Mouse (Mus musculus): Measurements from ENCODE around the gene Amot.
A peak's percentile ranks its signal among the peaks of the same experiment; 100 is the strongest.

The Amot gene

DNA sequence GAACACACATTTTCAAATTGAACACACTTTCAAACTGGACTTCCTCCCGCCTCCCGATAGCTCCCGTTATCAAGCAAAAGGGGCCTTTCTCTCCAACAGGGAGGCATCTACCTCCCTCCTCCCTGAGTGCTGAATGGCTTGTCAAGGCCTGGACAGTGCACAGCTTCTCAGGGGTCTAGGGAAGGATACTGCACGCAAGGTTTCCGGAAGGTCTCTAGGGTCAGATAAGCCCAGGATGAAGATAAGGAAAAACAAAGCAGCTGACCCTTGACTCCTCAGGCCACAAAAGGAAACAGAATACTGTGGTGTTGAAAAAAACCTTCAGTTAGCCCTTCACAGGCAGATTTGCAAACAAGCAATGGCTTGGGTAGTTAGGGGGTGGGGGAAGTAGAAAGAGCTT lies 22.6 kb downstream of the Amot start:
- DNase-seq (ENCODE audit: low spot score), result no peak

DNA sequence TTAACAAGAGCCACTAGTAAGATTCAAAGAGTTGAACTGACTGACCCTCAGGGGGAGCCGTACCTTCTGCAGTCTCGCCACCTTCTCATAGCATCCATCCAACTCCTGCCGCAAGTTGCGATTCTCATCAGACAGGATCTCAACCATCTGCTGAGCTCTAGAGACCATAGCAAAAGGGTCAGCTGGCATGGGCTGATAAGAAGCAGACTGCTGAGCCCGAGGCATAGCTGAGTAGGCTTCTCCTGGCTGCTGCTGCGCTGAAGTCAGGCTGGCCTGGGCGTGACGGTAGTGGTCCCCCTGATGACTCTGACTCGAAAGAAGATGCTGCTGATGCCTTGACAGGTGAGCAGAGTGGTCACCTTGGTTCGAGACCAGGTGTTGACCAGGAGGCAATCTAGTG lies 25.0 kb downstream of the Amot start:
- no peak for DNase-seq (ENCODE audit: low spot score)

DNA sequence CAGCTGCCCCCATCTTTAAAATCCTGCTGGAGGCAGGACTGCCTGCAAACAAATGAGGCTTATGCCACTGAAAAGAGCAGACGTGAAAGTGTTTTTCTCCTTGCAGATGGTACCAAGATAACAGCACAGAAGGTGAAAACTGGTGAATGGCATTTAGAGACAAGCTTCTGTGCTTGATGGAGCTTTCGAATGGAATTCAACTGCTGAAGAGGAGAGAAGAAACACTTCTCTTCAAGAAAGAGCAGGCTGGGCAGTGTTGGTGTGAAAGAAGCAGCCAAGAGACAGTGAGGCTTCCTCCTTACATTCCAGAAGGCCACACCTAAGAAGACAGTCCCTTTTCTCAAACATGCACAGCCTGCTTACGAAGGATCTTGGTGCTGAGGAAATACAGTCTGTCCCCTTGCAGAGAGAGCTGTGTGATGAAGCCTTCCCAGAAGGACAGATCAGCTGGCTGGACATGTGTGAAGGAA lies 27.2 kb downstream of the Amot start:
- DNase-seq (ENCODE audit: low spot score), result no peak

DNA sequence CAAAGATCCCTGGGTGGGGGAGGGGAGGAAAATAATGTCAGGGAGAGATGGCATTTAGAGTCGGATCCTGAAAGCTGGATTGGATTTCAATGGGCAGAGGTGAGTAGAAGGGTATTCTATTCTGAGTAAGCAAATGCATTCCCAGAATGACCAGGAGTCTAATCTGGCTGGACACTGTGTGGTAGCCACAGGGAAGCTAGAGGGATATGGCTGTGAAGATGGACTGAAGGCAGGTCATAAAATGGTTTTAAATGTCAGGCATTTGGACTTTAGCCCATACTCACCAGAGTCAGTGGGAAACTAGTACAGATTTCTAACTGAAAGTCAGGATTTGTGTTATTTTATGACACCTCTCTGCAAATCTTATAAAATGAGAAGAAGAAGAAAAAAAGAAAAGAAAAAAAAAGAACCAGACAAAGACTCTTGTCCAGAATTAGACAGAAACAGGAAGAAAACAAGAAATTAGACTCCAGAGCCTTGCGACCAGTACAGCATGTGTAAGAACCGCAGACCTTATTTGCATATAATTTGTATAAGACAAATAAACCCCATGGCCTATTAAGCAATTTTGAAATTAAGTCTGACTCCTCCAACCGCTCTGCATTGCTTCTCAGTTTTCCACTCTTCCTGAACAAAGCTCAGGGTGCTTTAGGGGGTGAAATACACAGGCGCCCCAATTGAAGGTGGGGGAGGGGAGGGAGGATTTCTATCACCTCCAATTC lies 27.8 kb downstream of the Amot start:
- no peak for DNase-seq (ENCODE audit: low spot score)

DNA sequence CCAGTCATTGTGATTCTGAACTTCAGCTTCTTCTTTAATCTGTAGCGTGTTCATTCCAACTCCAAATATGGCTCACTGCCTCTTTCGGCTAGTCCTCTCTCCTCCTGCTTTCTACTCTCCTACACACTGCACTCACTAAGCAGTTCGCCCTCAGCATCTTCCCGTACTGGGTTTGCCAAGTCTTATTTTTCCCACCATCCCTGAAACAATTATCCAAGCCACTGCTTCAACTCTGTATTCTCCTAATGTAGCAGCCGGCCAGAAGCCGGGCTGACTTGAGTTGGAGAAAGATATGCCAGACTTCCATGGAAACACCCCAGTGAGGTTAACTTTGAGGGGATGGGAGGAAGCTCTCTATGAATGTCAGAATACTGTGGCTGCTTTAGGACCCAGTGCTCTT lies 36.7 kb downstream of the Amot start:
- no peak for DNase-seq (ENCODE audit: low spot score)

DNA sequence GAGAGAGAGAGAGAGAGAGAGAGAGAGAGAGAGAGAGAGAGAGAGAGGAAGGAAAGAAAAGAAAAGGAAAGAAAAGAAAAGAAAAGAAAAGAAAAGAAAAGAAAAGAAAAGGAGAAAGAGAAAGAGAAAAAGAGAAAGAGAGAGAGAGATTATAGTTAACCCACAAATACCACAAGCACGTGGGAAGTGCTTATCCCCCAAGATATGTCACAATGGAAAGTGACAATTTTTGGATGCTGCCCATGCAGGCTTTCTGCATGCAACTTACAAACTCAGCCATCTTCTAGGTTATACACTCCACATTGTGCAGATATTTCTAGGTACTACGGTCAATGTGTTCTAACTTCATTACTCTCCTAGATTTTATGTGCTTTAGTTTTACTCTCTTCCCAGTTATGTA lies 41.5 kb downstream of the Amot start:
- no peak for DNase-seq (ENCODE audit: low spot score)

DNA sequence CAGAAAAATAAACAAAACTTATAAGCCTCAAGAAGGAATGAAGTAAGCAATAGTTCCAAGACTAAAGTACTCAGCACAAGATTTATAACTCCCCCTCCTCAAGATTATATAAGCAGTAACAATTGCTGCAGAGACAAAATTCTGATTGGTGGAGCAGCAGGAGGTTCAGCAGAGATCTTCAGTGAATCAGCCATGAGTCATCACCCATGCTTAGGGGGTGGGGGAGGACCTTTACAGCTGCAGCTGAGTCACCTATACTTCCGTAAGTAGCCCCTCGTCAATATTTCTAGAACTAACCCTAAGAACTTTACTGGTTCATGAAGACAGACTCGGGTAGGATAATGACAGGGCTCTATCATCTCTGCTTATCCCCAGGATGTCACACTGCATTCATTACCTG lies 43.6 kb downstream of the Amot start:
- DNase-seq (ENCODE audit: low spot score), result no peak

DNA sequence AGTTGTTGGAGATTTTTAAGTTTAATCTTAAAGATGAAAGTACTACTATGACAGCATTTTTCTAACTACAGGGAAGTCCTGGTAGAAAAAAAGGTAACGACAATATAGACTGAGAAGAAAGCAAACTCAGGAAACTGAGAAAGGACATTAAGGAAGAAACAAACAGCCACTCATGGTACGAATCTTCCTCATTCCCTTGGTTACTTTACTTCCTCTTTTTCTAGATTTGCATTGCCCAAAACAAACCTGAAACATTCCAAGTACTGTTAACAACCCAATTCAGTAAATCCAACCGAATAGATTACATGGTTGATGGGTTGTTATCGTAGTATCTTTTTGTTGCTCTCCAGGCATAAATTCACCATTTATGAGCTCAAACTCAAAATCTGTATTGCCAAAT lies 48.7 kb downstream of the Amot start:
- no peak for DNase-seq (ENCODE audit: low spot score)

DNA sequence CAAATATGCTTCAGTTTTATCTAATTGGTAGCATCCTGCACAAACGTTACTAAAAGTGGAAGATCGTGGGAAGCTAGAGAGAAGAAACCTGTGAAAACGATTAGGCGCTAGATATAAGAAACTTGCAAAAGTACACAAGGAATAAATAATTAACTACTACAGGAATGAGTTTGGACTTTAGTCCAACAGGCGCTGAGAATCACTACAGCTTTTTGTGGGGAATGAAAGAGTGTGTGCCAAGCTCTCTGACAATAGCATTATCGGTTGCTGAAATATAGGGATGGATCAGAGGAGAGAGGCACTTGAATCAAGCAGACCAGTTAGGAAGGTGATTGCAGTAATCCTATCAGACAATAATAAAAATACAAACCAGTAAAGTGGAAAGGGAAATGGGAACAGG lies 49.4 kb downstream of the Amot start:
- no peak for DNase-seq (ENCODE audit: low spot score)

DNA sequence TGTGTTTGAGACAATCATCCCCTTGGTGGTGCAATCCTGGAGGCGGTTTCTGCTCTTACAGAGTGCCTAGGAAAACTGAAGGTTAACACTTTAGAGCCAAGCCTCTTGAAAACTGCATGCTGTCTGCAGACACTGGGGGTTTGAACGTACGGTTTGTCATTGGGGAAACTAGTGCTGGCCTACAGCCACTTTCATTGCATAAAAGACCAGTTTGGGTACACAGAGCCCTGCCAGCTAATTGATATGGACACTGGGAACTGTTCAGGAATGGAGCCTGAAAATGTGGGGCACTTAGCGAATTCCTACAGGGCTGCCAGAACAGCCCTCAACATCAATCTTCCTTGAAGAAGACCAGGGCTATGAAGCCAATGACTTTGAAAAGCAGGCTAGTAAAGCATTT lies 50.2 kb downstream of the Amot start:
- DNase-seq (ENCODE audit: low spot score), result no peak

DNA sequence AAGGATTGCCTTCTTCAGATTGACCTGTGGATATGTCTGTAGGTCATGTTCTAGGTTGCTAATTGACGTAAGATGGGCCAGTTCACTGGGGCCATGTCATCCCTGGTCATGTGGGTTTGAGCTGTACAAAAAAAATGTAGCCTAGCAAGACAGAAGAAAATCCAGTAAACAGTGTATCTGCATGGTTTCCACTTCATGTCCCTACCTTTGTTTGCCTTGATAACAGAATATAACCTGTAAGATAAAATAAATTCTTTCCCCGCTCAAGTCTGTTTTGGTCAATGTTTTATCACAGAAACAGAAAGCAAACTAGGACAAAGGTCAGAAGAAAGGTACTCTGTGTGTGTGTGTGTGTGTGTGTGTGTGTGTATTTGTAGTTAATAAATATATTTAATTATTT lies 63.5 kb downstream of the Amot start:
- no peak for DNase-seq (ENCODE audit: low spot score)

DNA sequence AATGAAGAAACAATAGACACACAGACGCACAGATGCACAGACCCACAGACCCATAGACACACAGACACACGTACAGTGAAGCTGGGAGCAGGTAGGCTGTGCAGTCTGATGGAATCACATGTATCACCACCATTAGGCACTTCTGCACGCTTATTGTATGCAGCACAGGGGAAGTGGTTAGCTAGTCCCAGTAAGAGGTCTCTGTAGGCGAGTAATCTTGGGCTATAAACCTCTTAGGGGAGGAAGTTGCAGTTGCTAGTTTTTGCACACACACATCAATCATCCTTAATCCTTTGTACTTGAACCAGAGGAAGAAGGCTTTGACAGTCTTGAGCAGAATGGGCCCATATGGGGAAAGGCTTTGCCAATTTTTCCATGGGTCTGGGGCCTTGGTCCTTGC lies 71.3 kb downstream of the Amot start:
- no peak for DNase-seq (ENCODE audit: low spot score)

DNA sequence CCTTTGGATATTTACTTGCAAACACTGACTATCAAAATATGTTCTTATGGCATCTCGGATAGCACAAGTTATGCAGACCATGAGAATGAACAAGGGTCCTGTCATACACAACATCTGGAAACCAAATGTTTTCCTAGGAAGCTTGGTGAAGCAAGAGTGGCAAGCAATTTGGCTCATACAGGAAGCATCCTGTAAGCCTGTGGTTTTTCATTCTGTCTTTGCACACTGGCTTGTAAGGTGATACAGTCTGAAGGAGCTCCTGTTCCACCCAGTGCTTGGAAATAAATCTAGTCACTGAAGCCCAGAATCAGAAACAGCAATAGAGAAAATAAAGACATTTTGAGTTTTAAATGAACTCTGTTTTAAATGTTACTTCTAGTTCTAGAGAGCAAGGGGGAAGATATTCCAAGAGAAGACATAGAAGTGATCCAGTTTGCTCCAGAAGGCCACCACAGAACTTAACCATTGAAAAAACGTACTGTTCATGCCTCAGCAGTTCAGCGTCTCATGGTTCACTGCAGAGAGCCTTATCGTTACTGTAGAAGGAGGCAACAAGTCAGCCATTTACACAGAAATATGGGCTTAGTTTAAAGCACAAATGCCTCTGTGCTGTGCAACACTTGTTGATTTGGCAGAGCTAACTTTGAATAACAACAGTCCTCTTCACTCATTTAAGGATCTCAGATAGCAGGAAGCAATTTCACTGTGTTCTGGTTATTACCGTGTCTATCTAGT lies 74.0 kb downstream of the Amot start:
- no peak for DNase-seq (ENCODE audit: low spot score)

DNA sequence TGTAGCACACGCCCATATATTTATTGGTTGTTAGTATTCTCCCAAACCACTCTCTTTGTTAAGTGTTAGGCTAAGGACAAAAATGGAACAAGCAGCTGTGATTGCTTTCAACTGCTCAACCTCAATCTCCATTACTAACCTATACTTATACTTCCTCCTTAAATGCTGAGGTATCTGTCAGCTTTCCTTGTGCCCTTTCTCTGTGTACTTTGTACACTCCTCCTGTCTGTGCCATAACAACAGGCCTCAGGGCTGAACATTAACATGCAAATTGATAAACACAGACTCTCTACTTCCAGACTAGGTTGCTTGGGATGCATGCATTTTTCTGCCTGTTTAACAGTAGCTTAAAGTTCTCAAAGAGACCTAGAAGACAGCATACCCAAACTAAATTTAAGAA lies 76.2 kb downstream of the Amot start:
- DNase-seq (ENCODE audit: low spot score), result no peak

DNA sequence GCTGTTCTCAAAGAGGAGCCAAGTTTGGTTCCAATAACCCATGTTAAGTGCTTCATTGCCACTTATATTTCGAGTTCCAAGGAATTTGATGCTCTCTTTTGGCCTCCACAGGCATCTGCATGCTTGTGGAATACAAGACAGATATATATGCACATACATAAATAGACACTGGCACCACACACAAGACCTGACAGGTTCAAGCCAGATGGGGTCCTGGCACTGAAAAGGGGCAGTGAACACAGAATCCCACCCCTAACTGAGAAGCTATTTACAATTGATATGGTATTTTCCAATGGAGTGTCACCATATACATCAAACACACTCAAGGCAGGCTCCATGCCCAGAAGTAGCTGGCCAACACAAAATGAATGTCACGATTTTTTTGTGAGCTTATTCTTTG lies 81.0 kb downstream of the Amot start:
- DNase-seq (ENCODE audit: low spot score), result no peak

DNA sequence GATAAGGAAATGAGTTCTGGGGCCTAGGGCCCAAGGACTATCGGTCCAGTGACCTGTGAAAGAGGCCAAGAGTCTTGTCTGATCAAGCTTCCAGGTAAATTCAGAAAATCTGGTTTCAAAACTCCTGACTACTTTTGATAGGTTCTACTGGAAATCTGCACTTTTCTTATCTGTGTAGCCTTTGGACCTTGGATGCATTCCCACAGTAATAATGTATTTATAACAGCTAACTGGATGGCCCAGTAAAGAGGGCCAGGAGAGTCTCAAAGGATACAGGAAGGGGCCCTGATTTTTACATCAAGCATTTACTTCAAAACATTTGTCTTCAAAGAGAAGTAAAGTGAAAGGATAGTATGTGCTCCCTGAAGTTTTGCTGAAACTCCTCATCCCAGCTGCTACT lies 90.7 kb downstream of the Amot start:
- no peak for DNase-seq (ENCODE audit: low spot score)

DNA sequence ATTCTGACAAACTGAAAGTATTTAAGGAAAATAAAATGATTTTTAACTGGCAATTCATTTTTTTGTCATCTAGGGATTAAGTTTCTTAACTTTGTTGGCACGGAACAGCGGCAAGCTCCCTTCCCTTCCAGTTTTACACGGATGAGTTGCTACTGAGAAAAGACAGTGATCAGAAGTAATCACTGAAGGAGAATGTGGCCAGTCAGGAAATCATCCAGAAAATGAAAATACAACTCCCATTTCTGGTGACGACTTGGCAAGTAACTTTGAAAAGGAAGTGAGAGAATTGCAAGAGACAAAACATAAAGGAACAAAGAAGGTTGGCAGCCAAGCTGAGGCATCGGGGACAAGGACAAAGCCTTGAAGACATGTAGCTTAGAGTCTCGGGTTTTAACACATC lies 93.6 kb downstream of the Amot start:
- peak; percentile 37 for DNase-seq (ENCODE audit: low spot score)

DNA sequence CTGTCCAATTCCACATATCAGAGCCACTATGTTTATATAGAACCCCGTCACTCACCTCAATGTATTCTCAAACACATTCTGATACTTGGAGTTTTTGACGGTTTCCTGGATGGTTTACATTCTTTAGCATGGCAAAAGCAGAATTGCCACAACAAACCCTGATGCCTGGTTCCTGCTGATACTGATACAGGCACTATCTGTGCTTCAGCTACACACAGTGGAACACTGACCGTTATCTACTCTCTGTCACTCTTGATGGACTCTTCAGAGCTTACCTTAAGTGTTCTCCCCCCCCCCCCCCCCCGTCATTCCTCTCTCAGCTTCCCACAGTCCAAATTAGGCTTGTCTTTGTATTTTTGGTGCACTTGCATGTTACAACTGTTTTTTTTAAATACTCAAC lies 98.9 kb downstream of the Amot start:
- DNase-seq (ENCODE audit: low spot score), result no peak

DNA sequence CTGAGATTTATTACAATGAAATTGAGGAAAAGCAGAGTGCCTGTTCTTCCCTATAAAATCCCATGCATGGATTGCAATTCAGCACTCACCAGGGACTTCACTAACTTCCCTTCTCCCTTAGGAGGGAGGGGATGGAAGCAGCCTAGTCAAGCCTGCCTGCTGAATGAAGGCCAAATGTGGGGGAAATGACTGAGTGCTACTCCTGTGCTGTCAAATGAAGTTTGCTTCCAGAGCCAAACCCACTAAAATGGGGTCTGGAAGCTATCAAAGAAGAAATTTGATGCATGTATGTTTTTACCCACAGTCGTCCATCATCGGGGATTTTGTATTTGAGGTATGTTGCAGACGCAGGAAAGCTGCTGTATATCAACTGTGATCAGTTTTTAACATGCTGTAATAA lies 103.1 kb downstream of the Amot start:
- DNase-seq (ENCODE audit: low spot score), result no peak

DNA sequence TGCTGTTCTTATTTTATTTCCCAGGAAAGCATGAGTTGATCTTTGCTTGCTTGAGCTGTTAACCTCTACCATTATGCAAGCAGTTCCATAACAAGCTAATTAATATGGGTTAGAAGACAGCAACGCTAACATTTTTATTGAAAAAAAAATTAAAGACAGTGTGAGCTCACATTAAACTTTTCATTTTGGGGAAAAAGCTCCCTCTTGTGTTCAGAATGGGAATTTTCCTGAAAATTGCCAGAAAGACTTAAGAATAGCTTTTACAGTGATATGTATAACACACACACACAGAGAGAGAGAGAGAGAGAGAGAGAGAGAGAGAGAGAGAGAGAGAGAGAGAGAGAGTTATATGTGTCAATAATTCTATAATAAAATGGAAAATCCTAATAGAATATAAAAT lies 105.7 kb downstream of the Amot start:
- DNase-seq (ENCODE audit: low spot score), result peak; percentile 67
